Mouse (Mus musculus) midbrain, embryonic 10.5 days (tissue): ENCODE data around the gene Pih1d2. TPM values are rescaled to one million over a fixed set of nuclear protein-coding genes. Genes with fewer than 3 reads are reported as not detected.

Source experiments
- DNase-seq: peaks from one replicate; pipeline ENCODE4 v3.0.0-alpha.2; 2017; ENCODE audit warnings: low spot score
- H3K27ac ChIP-seq: fragments of 300-500 bp; sonication (generic); replicated peaks from 2 replicates; pipeline ENCODE4 v1.5.1; 2016; ENCODE audit warnings: mild to moderate bottlenecking
- H3K27me3 ChIP-seq: fragments of 300-500 bp; sonication (generic); 2 replicates; pipeline ENCODE4 v1.6.1; 2016; ENCODE audit warnings: low read depth, mild to moderate bottlenecking; ENCODE audit not compliant: poor library complexity, severe bottlenecking
- H3K36me3 ChIP-seq: fragments of 300-500 bp; sonication (generic); 2 replicates; pipeline ENCODE4 v1.6.1; 2016; ENCODE audit warnings: mild to moderate bottlenecking, moderate library complexity
- H3K4me1 ChIP-seq: fragments of 300-500 bp; sonication (generic); 2 replicates; pipeline ENCODE4 v1.6.1; 2016
- H3K4me3 ChIP-seq: fragments of 300-500 bp; sonication (generic); 2 replicates; pipeline ENCODE4 v1.5.1; 2016; ENCODE audit warnings: mild to moderate bottlenecking, moderate library complexity
- H3K9me3 ChIP-seq: fragments of 300-500 bp; sonication (generic); replicated peaks from 2 replicates; pipeline ENCODE4 v1.6.1; 2016; ENCODE audit warnings: mild to moderate bottlenecking
- WGBS: fragments of 180-500 bp; shearing (Covaris S2); methylation state at CpG from one replicate; pipeline ENCODE4 v1.1.7; 2016; 5-methylcytosine and 5-hydroxymethylcytosine counted together
- polyA plus RNA-seq: library from polyadenylated mRNA; unstranded; fragments of >200 nt; fragmentation: Nextera tagmentation; extraction: Ambion mirVana; gene quantifications from 2 replicates; pipeline ENCODE4 v1.2.1, GENCODE M21; 2016

Gene Pih1d2
- polyA plus RNA-seq = 7.6 and 8.4 TPM in 2 replicates

GRCm38 (mm10) chr9:50616766-50617603 is at the start of gene Pih1d2, which contains the start of gene Nkapd1:
Gene Pih1d2, plus strand, starts transcription at chr9:50617321.
Gene Nkapd1, minus strand, starts transcription at chr9:50617464.
- Histone ChIP-seq H3K36me3 (peaks cover 34% of the 10 kb centered on the region), H3K27ac (peak within 1 kb of the TSS; percentile 96), H3K9me3 (no peaks in the 10 kb centered on the region), H3K4me3 (peak within 1 kb of the TSS; percentile 89), H3K4me1 (peaks cover 18% of the 10 kb centered on the region), H3K27me3 (no peaks in the 10 kb centered on the region)
- WGBS = under 1% methylated on average over 80 of the region's 81 CpGs
- peak; percentile 87 for DNase-seq

- no peak for DNase-seq
- no peak overlapping the region for H3K4me3 ChIP-seq
- no peaks in the 10 kb centered on the region for H3K27me3 ChIP-seq
- H3K4me1 ChIP-seq = no peaks in the 10 kb centered on the region
- 92% methylated on average over 4 of the region's 4 CpGs for WGBS
- H3K27ac ChIP-seq = no peak overlapping the region
- H3K9me3 ChIP-seq = no peaks in the 10 kb centered on the region
- H3K36me3 ChIP-seq = no peaks in the 10 kb centered on the region
Measured at GRCm38 (mm10) chr9:50567372-50567771, 49.7 kb upstream of the Pih1d2 start.

- 86% methylated on average over 2 of the region's 2 CpGs for WGBS
- Histone ChIP-seq H3K27me3 (no peaks in the 10 kb centered on the region), H3K27ac (no peak overlapping the region), H3K36me3 (no peaks in the 10 kb centered on the region), H3K4me3 (no peak overlapping the region), H3K9me3 (no peaks in the 10 kb centered on the region), H3K4me1 (no peaks in the 10 kb centered on the region)
- no peak for DNase-seq
Measured at GRCm38 (mm10) chr9:50567881-50568280, 49.2 kb upstream of the Pih1d2 start.

GRCm38 (mm10) chr9:50569599-50570525 is 47.3 kb upstream of the Pih1d2 start:
- no peak for DNase-seq
- no peak overlapping the region for H3K4me3 ChIP-seq
- no peaks in the 10 kb centered on the region for H3K36me3 ChIP-seq
- H3K4me1 ChIP-seq = no peaks in the 10 kb centered on the region
- WGBS = 81% methylated on average over 10 of the region's 10 CpGs
- no peaks in the 10 kb centered on the region for H3K9me3 ChIP-seq
- H3K27ac ChIP-seq = no peak overlapping the region
- H3K27me3 ChIP-seq = no peaks in the 10 kb centered on the region

- DNase-seq = no peak
- H3K27me3 ChIP-seq = no peaks in the 10 kb centered on the region
- H3K9me3 ChIP-seq = no peaks in the 10 kb centered on the region
- H3K4me3 ChIP-seq = no peak overlapping the region
- peaks cover 6% of the 10 kb centered on the region for H3K4me1 ChIP-seq
- H3K36me3 ChIP-seq = no peaks in the 10 kb centered on the region
- no peak overlapping the region for H3K27ac ChIP-seq
- 17% methylated on average over 4 of the region's 4 CpGs for WGBS
Measured at GRCm38 (mm10) chr9:50580370-50580769, 36.8 kb upstream of the Pih1d2 start.

GRCm38 (mm10) chr9:50585145-50585818 is 31.8 kb upstream of the Pih1d2 start:
- Histone ChIP-seq H3K4me1 (peaks cover 4% of the 10 kb centered on the region), H3K27me3 (no peaks in the 10 kb centered on the region), H3K27ac (no peak overlapping the region), H3K9me3 (no peaks in the 10 kb centered on the region), H3K4me3 (no peak overlapping the region), H3K36me3 (no peaks in the 10 kb centered on the region)
- DNase-seq = no peak
- 84% methylated on average over 6 of the region's 6 CpGs for WGBS

- no peak overlapping the region for H3K4me3 ChIP-seq
- H3K4me1 ChIP-seq = no peaks in the 10 kb centered on the region
- no peaks in the 10 kb centered on the region for H3K9me3 ChIP-seq
- no peak for DNase-seq
- no peak overlapping the region for H3K27ac ChIP-seq
- H3K27me3 ChIP-seq = no peaks in the 10 kb centered on the region
- WGBS = 86% methylated on average over 4 of the region's 4 CpGs
- H3K36me3 ChIP-seq = no peaks in the 10 kb centered on the region
Measured at GRCm38 (mm10) chr9:50586955-50587354, 30.2 kb upstream of the Pih1d2 start.

- Histone ChIP-seq H3K27ac (no peak overlapping the region), H3K9me3 (no peaks in the 10 kb centered on the region), H3K36me3 (peaks cover 11% of the 10 kb centered on the region), H3K27me3 (no peaks in the 10 kb centered on the region), H3K4me3 (no peak overlapping the region), H3K4me1 (no peaks in the 10 kb centered on the region)
- 79% methylated on average over 10 of the region's 10 CpGs for WGBS
- DNase-seq = no peak
Measured at GRCm38 (mm10) chr9:50590856-50591518, 26.1 kb upstream of the Pih1d2 start.

GRCm38 (mm10) chr9:50592955-50593354 is 24.2 kb upstream of the Pih1d2 start:
- no peaks in the 10 kb centered on the region for H3K9me3 ChIP-seq
- H3K36me3 ChIP-seq = peaks cover 31% of the 10 kb centered on the region
- 90% methylated on average over 9 of the region's 9 CpGs for WGBS
- no peaks in the 10 kb centered on the region for H3K4me1 ChIP-seq
- no peaks in the 10 kb centered on the region for H3K27me3 ChIP-seq
- no peak overlapping the region for H3K4me3 ChIP-seq
- DNase-seq = no peak
- H3K27ac ChIP-seq = no peak overlapping the region

GRCm38 (mm10) chr9:50593544-50593943 is 23.6 kb upstream of the Pih1d2 start:
- 69% methylated on average over 3 of the region's 3 CpGs for WGBS
- Histone ChIP-seq H3K27ac (no peak overlapping the region), H3K4me1 (no peaks in the 10 kb centered on the region)

GRCm38 (mm10) chr9:50594794-50595417 is 22.2 kb upstream of the Pih1d2 start:
- WGBS = 81% methylated on average over 12 of the region's 12 CpGs
- H3K9me3 ChIP-seq = no peaks in the 10 kb centered on the region
- no peak overlapping the region for H3K27ac ChIP-seq
- no peak for DNase-seq
- H3K27me3 ChIP-seq = no peaks in the 10 kb centered on the region
- H3K36me3 ChIP-seq = peaks cover 51% of the 10 kb centered on the region
- no peaks in the 10 kb centered on the region for H3K4me1 ChIP-seq
- H3K4me3 ChIP-seq = no peak overlapping the region

More at GRCm38 (mm10) chr9:50593544-50593943, 23.6 kb upstream of the Pih1d2 start:
- peak; percentile 27 for DNase-seq
- H3K4me3 ChIP-seq = no peak overlapping the region
- H3K36me3 ChIP-seq = peaks cover 37% of the 10 kb centered on the region
- H3K27me3 ChIP-seq = no peaks in the 10 kb centered on the region
- no peaks in the 10 kb centered on the region for H3K9me3 ChIP-seq
